Mouse (Mus musculus): Measurements from ENCODE around the gene Galnt15.
"Not testable (repeated sequence)": the region's sequence is repeated elsewhere in the genome, so short reads cannot be mapped to it uniquely, and the experiment has no call there.

The Galnt15 gene

DNA sequence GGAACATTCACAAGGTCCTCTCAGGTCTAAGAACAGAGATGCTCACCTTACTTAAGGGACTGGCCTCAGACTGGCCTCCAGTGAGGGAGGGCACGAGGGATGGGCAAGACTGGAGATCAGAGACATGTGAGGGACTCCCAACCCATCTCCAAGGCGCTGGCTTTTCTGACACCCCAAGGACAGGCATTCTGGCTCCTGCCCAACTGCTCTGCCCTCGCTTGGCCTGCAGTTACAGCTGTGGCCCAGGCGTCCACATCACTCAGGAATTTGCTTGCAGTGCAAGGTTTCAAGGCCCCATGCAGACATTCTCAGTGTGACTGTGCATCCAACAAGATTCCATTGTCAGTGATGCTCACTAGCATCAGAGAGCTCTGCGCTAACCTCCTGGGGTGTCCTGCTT is 7.7 kb downstream of the Galnt15 start:
- DNase-seq (ENCODE audit: low read depth): no peak

DNA sequence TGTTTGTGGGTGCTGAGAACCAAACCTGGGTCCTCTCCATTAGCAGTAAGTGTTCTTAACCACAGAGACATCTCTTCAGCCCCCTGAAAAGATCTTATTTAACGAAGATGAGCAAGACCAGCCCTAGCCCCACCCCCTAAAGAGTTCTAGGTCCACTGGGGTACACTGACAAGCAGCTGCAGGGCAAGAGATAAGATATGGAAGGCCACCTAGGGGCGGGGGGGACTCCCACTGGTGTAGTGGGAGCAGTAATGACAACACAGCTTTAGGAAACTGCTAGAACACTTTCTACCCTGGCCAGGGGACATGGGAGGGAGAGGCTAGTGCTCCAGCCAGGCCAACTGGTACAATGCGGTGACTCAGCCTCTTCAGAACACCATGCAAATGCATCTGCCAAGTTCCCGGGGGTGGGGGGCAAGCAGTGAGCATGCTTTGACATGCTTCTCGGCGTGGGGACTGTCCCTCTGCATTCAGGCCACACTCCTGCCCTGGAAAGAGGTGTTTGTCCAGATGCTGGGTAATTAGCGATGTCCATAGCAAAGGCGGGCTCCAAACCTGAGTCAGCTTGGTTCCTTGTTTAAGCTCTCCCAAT is 9.0 kb downstream of the Galnt15 start:
- peak; percentile 46 for DNase-seq (ENCODE audit: low read depth)

DNA sequence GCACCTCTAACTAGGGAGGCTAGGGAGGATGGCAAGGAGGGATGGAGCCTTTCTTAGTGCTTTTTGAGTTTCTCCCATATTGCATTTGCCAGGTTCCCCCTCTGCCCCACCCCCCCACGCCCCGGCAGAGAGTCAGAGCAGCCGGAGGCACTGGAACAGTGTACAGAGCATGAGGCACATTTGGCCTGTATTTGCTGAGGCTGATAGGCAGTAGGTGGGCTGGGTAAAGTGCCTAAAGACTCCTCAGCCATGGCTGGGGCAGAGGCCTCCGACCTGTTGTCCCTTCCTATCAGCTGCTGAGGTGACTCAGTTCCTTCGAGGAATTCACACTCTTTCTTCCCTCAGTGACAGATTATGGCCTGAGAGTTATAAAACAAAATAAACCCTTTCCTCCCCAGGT is 13.3 kb downstream of the Galnt15 start:
- DNase-seq (ENCODE audit: low read depth): no peak

DNA sequence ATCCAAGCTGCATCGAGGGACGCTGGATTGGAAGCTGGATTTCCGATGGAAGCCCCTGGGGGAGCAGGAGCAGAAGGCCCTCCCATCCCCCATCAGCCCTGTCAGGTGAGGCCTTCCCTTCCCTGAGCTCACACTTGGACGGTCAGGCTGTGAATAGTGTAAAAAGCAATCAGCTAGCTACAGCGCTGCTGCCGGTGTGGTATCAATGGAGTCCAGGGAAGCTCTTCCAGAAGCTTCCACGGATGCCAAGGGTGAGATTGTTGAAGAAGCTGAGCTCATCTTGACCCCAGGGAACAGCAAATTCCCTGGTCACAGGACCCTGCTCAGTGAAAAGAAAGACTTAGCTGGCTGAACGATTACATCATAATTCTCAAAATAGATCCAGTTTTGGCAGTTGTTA is 17.6 kb downstream of the Galnt15 start:
- DNase-seq (ENCODE audit: low read depth): no peak

DNA sequence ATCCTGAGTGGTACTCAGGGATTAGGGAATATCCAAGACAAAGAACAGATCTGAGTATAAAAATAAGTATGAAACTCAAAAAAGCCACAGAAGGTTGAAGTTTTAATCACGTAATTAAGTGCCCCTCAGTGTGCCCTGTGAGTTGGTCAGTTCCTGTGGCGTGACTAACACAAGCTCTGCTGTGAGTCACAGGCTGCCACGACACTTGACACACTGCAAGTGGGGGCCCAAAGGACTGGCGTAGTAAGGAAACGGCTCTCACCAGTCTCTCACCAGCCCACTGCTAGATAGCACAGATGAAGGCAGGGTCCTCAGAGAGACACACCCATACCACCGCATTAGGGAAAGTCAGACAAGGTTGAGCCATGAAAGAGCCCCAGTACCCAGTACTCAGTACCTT is 21.4 kb downstream of the Galnt15 start:
- no peak for DNase-seq (ENCODE audit: low read depth)

DNA sequence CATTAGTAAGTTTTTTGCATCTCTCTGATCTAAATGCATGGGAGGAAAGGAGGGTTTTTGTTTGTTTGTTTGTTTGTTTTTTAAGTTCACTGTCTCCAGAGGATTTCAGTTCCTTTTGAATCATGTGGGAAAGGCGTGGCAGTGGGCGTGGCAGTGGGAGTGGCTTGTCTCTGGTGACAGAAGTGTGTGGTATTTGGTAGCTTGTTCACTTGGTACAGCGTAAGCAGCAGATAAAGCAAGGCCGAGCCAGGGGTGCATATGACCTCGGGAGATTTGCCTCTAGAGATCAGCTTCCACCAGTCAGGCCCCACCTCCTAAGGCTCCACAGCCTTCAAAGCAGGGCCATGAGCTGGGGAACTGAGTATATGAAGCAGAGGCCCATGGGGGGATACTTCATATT is 25.1 kb downstream of the Galnt15 start:
- DNase-seq (ENCODE audit: low read depth): no peak

DNA sequence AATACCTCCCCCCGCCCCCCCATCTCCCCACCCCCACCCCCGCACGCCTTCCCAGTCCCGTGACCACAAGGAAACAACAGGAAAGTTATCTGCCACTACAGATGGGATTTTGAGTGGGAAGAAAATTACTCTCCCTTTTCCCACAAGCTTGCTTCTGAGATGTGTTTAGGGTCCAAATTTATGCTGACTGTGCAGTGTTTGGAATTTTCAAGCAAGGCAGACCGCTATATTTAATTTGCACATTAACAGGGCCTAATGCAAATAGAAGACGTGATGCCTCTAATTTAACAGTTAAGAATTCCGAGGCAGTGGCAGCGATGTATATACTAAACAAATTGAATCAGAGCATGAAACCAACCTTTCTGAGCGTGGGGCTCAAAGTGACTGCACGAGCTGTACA is 26.0 kb downstream of the Galnt15 start:
- no peak for DNase-seq (ENCODE audit: low read depth)

DNA sequence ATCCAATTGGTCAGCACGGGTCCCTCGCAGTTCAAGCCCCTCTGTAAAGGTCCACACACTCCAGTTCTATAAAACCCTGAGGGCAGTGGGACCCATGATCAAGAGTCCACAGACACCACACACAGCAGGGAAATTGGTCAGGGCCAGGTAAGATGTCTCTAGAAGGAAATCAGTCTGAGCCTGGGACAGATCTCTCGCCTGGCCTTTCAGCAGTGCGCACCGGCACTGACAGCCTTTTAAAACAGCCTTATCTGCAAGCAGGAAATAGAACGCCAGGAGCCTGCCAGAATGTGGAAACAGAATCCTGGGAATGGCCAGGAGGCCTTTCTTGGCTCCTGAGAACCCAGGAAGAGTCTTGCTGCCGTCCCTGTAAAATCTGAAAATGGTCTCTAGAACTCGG is 27.0 kb downstream of the Galnt15 start:
- no peak for DNase-seq (ENCODE audit: low read depth)

DNA sequence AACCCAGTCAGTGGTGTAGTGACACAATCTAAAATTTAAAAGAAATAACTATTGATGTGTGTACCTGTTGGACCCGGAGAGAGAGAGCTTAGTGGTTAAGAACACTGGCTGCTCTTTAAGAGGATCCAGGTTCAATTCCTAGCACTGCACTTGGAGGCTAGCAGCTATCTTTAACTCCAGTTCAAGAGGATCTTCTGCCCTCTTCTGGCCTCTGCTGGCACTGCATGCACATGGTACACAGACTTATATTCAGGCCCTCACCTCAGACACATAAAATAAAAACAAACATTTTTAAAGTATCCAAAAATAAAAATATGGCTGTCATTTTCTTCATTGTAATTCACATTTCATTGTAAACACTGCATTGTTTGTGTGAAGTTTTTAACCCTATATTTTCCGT is 27.9 kb downstream of the Galnt15 start:
- peak; percentile 24 for DNase-seq (ENCODE audit: low read depth)

DNA sequence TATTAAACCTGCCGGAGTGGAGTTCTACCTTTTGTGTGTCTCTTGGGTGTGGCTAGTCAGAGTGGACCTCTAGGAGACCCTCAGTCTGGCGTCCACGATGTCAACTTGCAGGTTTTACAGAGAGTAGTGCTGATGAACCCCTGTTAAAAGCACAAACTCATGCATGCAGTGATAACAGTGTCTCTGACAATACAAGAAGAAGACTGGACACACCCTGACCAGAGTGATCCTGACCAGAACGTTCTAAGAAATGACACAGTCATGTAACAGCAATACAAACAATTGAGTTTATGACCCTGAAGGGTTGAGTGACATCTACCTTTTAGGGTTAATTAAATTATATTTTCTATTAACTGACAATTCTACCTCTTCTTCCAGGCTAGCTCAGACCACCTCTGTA is 28.9 kb downstream of the Galnt15 start:
- DNase-seq (ENCODE audit: low read depth): no peak

DNA sequence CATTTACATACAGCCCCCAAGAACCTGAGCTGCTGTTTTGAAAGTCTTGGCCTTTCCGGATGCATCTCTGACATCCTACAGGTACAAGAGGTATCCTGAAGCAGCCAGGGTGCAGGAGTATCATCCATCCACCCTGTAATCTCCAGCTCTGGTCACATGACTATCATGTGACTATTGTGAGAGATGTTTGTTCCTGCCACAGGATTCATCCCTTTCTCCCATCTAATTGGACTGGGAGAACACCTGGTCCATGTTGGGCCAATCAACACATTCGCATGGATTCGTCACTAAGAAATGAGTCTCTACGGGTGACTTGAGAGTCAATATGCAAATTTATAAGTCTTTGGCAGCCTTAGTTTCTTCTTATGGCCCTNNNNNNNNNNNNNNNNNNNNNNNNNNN is 32.6 kb downstream of the Galnt15 start:
- no peak for DNase-seq (ENCODE audit: low read depth)

DNA sequence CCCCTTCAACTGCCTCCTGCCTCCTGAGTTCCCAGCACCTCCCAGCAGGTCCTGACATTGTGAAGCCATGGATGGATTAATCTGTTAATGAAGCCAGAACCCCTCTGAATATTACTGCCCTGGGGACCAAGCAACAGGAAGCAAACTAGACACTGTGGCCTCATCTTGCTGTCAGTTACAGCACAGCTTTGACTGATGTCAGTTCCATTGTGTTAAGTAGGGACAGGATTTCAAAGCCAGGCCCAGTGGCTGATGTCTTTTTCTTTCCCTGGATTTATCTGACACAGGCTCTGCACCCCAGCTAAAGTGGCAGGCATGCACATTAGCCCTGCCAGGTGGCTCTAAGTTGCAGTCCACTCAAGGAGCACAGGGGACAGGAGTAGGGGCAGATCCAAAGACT is 44.0 kb downstream of the Galnt15 start:
- DNase-seq (ENCODE audit: low read depth): no peak

DNA sequence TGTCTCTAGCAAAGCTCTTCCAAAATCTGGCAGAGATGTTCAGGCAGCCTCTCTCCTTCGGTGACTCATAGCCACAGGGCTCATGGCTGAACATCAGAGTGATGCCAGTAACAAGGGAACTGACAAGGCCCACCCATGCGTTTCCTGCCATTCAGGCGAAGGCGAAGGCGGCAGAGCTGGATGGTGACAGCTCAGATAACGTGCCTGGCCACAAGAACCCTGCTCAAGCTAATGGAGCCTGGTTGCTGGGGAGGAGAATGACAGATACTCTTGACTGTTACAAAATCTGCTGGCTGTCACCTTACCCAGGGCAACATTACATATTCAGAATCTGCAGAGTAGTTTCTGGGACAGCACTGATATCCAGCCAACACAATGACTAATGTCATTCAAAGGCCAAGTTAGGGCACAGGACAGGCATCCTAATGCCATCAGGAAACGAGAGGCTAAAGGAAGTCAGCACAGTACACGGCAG is 44.5 kb downstream of the Galnt15 start:
- DNase-seq (ENCODE audit: low read depth): no peak

DNA sequence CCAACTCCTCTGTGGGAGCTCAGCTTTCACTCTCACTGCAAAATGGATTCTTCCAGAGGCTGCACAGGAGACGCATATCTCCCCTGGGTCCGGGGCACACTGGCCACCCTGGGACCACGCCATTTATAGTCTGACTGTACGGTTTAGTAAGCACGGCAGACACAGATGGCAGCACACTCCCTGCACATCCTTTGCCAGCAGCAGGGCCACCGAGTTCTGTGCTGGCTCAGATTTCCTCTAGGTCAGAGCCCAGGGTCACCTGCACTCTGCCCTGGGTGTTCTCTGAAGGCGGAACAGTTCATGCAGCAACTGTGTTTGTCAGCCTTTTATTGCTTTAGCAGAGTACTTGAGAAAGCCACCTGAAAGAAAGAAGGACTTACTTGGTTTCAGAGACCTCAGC is 45.1 kb downstream of the Galnt15 start:
- DNase-seq (ENCODE audit: low read depth): no peak

DNA sequence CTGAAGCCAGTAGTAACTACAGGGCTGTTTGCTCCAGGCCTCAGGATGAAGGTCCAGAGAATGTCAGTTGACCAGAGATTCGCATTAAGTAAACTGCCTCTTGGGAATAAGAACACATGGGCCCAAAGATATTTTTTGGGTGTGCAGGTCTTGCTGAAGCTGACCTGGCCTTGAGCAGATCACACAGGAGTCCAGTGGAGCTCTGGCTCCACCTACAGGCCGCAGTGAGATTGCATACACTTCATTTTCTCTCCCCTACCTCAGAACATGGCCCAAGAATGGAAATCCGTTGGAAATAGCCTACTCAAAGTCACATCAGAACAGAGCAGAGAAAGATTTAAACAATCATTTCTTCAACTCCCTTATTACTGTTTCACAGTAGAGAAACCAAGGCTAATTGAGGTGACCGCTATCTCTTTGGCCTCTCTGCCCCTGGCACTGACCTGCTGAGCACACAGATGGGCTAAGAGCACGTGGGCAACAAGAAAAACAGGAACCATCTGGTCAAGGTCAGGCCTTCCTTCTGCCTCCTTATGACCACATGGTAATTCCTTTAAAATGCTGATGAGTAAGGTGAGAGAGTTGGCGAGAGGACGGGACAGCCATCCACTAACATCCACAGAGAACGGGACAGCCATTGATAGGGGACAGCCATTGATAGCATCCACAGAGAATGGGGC is 48.2 kb downstream of the Galnt15 start:
- DNase-seq (ENCODE audit: low read depth): peak; percentile 63

DNA sequence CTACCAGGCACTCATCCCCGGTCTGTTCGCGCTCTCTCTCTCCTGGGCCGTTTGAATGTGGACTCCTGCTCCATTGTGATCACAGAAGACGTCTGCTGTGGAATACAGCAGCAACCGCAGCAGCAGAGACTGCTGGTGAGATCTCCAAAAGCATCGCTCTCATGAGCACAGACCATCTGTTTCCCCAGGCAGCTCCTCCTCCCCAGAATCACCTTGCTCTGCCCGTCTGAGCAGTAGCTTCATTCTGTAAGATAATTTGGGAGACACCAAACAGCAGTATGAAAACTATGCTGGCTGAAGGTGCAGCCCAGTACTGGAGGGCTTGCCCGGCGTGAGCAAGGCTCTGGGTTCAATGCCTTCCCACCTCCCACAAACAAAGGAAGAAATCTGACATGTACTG is 52.2 kb downstream of the Galnt15 start:
- no peak for DNase-seq (ENCODE audit: low read depth)

DNA sequence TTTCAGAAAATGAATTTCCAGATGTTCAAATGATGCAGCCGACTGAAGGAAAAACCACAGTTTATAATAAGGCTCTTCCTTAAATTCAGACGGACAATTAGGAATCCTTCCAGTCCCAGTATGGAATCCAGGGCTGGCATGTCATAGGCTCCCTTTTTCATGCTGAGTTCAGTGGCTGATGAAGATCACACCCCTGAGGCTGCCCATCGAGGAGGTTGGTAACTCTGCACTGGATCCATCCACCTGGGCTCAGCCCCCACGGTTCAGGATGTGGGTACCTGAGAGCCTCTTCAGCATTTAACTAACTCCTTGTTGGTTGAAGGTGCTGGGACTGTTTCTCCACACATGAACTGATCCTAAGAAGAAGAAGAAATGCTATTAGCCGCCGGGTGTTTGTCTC is 54.1 kb downstream of the Galnt15 start:
- no peak for DNase-seq (ENCODE audit: low read depth)

DNA sequence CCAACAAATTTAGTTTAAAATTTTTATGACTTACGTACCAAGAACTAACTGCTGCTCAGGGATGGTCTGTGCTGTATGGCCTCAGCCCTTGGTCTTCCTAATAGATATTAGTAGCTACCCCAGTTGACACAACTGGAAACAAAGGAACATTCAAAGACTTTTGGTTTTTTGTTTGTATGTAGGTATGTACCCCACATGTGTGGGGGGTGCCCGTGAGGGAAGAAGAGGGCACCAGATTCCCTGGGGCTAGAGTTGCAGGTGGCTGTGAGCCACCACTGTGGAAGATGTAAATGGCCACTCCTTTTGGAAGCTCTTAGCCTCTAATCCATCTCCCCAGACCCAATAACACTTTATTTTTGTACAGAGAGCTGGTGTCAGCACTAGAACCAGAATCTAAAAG is 54.7 kb downstream of the Galnt15 start:
- DNase-seq (ENCODE audit: low read depth): no peak

DNA sequence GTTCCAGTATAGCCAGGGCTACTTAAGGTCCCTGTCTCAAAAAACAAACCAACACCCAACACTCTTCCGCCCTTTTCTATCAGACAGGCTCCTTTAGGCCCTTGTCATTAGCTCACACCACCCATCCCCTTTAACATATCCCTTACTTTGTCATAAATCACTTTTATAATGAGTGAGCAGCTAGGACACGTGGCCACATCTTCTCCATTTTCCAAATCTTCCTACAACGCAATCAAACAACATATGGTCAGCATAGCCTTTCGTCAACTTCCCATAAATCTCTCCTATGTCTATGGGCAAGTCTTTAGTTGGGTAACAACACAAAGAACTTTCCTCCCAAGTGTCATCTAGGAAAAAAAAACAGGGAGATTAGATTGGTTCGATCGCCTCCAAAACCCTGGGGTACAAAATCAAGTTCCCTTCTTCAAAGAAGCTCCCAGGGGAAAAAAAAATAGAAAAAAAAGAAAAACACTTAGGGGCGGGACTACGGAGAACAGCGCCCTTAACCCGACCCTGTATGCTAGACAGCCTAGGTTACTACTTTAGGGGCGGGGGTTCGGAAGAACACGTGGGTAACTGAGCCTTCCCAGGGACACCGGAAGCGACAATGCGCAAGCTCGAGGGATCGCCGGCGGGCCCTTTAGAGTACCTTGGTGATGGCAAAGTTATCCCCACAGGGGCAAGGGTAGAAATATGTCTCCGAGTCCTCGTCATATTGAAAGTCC is 56.1 kb downstream of the Galnt15 start, which contains the start of gene Oxnad1:
Gene Oxnad1, plus strand, starts transcription at position 614 of the 725 bp plus-strand sequence.
- peak; percentile 85 for DNase-seq (ENCODE audit: low read depth)

DNA sequence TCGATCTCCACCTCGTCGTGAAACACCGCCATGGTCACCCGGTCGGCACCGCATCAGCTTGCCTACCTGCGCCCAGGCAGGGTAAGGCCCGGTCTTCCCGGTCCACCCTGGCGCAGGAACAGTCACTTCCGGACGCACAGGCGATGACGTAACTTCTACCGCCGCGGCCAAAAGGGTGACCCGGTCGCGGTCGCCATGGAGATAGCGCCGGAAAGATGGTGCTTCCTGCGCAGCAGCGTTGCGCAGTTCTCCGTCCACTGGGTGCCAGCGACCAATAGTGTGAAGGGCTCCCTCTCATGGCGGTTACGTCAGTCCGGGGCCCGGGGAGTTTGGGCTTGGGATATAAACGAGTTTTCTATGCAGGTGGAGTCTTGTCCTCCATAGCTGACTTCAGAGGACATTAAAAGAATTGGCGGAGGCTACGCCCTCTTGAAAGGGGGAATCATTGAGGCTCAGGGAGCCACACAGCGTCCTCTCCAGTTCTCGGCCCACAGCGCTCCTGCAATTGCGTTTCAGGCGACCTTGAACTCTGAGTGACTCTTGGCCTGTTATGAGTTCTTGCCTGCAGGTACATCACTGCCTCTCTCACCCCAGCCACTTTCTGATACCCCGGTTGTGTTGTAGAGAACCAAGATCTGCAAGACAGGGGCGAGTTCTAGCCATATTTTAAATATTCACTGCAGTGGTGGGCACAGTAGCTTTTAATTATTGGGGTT is 56.9 kb downstream of the Galnt15 start, which contains the start of gene Dph3:
Gene Dph3, minus strand, starts transcription at position 244 of the 716 bp plus-strand sequence.
- DNase-seq (ENCODE audit: low read depth): peak; percentile 98

DNA sequence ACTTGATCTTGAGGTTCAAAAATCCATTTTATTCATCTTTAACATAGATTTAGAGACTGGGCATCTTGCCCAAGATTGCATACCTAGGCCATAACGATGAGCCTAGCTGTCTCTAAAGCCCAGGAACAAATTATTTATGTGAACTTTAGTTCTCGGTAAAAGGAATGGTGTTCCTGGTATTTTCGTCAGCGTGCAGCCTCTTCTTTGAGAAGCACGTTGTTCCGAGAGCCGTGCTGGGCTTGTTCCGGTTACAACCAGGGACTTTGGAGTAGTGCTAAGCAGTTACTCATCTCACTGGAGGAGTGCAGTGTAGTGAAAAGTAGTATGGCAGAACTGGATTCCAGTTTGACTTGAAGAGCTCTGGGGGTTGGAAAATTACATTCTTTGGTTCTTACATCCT is 57.4 kb downstream of the Galnt15 start:
- peak; percentile 84 for DNase-seq (ENCODE audit: low read depth)

DNA sequence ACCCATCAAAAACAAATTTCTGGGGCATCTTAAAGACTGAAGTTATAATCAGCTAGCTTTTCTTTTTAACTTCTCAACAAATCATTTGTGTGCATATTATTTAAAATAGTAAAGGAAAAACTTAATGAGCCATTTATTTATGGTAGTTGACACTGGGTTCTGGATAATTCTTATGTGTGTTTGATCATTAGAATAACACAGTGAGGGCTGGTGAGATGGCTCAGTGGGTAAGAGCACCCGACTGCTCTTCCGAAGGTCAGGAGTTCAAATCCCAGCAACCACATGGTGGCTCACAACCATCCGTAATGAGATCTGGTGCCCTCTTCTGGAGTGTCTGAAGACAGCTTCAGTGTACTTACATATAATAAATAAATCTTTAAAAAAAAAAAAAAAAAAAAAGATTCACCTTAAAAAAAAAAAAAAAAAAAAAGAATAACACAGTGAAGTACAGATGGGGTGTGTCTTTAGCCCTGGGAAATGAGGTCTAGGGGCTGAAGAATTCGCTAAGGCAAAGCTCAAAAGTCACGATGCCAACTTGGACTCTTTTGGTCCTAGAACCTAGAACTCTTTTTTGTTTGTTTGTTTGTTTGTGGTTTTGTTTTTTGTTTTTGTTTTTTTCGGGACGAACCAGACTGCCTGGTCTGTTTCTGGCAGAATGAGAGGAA is 58.9 kb downstream of the Galnt15 start:
- not testable (repeated sequence) for DNase-seq (ENCODE audit: low read depth)

Data from c-Kit-positive CD71-positive TER-119-negative erythroid progenitor cells, embryonic 14.5 days (primary cell).